Mouse (Mus musculus): Measurements from ENCODE around the gene Numa1.
A peak's percentile ranks its signal among the peaks of the same experiment; 100 is the strongest.
"Not testable (repeated sequence)": the region's sequence is repeated elsewhere in the genome, so short reads cannot be mapped to it uniquely, and the experiment has no call there.

Numa1 gene

GRCm38 (mm10) chr7:101933751-101934240 is at the start of gene Numa1, which contains the start of gene Lrrc51:
Gene Numa1, plus strand, starts transcription at chr7:101934111.
Gene Lrrc51, minus strand, starts transcription at chr7:101933895.
- DNase-seq (ENCODE audit: low read depth, low spot score) = peak; percentile 97

- DNase-seq (ENCODE audit: low read depth, low spot score) = no peak
These were observed 49.8 kb upstream of the Numa1 start for GRCm38 (mm10) chr7:101884160-101884559.

DNA sequence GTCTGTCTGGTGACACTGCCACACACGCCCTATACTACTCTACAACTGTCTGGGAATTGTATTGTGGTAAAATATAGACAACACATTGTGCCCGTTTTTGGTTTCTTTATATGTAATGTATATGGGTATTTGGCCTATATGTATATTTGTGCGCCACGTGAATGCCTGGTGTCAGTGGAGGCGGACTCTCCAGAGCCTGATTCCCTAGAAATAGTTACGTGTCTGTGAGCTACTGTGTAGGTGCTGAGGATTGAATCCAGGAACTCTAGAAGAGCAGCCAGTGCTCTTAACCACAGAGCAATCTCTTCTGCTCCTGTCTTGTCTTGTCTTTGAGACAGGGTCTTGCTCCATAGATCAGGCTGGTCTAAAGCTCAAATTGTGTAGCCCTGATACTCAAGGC is 47.6 kb upstream of the Numa1 start:
- no peak for DNase-seq (ENCODE audit: low read depth, low spot score)

DNA sequence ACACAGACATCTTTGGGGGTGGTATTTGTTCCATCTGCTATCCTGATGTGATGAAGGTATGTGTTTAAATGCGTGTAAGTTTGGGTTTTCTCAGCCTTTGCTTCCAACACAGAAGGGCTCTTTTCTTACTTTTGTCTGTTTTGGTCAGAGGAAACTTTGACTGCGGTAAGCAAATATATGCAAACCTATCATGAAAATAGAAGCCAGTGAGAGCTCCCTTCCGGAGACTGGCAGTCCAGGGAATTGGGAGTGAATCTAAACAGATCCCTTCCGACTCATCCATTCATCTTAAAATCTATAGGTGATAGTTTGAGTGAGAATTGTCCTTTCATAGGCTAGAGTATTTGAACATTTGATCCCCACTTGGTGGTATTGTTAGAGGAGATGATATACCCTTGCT is 45.5 kb upstream of the Numa1 start:
- DNase-seq (ENCODE audit: low read depth, low spot score) = no peak

DNA sequence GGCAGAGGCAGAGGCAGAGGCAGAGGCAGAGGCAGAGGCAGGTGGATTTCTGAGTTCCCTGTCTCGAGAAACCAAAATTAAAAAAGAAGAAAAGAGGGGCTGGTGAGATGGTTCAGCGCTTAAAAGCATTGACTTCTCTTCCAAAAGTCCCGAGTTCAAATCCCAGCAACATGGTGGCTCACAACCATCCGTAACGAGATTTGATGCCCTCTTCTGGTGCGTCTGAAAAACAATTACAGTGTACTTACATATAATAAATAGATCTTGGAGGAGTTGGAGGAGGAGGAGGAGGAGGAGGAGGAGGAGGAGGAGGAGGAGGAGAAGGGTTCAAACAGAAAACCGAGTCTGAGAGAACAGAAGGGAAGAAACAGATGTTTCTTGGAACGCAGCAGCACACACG is 38.2 kb upstream of the Numa1 start:
- no peak for DNase-seq (ENCODE audit: low read depth, low spot score)

DNA sequence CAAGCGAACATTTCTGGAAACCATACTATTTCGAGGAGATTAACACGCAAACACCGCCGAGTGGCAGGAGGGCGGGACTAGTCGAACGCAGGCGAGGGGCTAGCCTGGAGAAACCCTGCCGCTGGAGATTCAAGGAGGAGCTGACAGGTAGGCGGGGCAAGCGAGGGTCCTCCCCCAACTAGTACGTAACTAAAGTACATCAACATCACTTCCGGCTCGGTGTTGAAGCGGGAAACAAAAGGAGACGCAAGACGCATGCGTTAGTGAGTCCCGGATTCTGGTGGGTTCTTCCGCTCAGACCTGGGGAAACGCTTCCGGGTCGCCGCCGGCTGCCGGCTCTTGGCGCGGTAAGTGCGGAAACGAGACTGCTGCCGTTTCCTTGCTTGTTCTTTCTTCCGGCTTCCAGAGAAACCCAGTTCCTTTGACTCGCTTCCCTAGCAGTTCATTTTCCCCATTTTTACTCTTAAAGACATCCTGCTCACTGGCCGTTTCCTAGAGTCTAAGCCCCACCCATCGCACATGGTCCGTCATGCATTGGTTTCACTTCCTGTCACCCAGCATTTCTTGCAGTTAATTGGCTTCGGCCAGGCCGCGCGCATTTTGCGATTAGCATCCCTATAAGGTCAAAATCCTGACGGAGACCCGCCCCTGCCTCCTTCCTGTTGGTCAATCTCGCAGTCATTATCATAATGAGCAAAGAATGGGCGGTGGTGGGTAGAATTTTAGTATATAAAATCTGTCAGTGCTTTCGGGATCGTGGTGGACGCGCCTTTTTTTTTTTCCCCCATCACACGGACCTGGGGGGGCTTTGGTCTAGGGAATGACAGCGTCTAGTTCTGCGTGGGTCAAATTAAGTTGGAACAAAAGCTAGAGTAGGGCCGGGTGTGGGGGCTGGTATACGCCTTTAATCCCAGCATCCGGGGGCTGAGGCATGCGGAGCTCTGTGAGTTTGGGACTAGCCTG is 37.5 kb upstream of the Numa1 start:
- DNase-seq (ENCODE audit: low read depth, low spot score) = peak; percentile 99

DNA sequence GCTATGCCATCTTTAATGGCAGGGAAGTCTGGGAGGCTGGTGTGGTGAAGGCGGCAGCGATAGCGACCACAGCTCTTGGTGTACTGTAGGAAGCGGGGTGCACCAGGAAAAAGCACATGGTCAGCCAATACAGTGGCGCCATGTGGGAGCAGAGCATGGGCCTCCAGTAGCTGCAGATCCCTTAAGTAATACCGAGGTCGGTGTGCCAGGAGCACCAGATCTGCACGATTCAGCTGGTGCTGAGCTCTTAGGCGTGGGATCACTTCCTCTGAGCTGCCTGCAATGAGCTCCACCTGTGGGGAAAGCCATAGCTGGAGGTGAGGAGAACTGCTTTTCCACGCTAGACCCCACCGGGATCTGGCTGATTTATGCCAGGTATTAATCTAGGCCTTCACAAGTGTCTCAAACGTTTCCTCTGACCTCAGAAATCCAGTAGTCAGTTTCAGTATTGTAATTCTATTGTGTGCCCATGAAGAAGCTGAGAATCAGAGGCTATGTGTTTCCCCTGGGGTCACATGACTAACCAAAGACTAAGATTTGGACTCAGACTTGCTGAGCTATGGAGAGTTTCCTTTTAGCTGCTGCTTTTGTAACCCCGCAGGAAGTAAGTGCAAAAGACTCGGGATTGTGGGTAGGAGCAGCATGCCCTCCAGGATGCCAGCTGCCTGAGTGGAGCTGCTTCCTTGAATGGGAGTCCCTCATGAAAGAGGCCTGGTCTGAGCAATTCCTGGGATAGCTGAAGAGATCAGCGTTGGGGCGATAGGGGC is 33.4 kb upstream of the Numa1 start:
- DNase-seq (ENCODE audit: low read depth, low spot score) = no peak

DNA sequence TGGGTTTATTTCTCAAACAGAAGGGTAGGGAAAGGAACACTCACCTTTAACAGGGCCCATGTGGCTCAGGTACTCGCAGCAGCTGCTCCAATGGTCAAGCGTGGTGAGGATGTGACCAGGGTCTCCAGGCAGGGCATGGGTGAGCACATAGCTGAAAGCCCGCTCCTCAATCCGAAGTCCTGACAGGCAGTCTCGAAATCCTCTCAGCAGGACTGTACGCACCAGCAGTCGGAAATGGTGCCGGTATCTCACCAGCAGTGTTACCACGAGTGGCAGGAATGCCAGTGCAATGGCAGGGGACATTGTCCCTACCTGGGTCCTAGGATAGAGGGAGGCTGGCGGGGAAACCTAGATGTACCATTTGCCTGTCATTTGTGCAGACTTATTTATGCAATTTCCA is 31.9 kb upstream of the Numa1 start:
- no peak for DNase-seq (ENCODE audit: low read depth, low spot score)

GRCm38 (mm10) chr7:101902846-101903245 is 31.1 kb upstream of the Numa1 start:
- no peak for DNase-seq (ENCODE audit: low read depth, low spot score)

GRCm38 (mm10) chr7:101905561-101906286 is 28.2 kb upstream of the Numa1 start, which contains the start of gene Lamtor1:
Gene Lamtor1, plus strand, starts transcription at chr7:101905904.
- DNase-seq (ENCODE audit: low read depth, low spot score) = peak; percentile 98

DNA sequence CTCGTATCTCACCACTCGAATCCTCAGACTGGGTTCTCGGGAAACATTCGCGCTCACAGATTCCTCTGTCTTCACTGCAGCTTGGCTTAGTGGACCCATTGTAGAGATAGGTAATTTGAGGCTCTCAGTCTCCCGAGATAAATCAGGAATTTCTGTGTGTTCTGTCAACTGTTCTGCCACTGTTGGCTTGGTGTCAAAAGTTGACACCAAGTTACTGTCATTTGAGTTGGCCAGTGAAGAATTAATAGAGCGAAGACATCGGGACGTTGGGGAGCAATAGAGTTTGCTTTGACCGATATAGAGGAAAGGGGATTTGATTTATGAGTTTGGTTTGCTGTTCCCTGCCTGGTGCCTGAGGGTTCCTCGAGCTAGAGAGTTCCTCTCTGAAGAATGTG is 27.6 kb upstream of the Numa1 start, which contains the start of gene Tomt:
Tomt (minus strand) TSS at position 73 of the 395 bp plus-strand sequence.
- no peak for DNase-seq (ENCODE audit: low read depth, low spot score)

- no peak for DNase-seq (ENCODE audit: low read depth, low spot score)
These were observed 27.2 kb upstream of the Numa1 start for GRCm38 (mm10) chr7:101906696-101907095.

DNA sequence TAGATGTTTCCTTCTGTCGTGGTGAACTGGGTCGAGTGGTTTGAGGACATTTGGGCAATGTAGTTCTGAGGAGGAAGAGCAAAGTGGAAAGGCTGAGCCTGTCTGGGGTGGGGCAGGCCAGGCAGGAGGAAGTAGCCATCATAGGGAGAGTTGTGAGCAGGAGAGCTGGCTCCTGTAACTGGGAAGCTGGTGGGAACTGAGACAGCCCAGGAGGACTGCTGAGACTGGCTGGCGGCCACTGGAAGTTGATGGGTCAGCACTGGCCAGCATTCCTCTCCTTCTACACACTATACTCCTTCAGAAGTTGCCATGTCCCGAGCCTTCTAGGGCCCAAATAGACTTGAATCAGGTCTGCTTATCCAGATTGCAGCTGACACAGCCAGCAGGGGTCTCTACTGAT is 25.5 kb upstream of the Numa1 start:
- DNase-seq (ENCODE audit: low read depth, low spot score) = no peak

GRCm38 (mm10) chr7:101910138-101910537 is 23.8 kb upstream of the Numa1 start:
- DNase-seq (ENCODE audit: low read depth, low spot score) = no peak

DNA sequence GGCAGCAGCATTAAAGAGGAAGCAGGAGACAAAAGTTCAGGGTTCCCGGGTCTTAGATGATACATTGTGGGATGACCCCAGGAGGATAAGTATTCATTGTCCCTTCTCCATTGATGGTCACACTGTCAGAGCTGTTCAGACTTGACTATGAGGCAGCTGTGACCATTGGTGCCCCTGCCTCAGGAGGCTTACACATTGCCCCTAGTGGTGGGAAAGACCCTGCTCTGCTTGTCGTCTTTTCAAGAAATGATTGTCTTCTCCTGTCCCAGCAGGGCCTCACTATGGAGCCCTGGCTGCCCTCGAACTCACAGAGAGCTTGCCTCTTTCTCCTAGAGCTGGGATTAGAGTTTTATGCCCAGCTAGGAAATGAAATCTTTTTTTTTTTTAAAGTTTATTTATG is 21.9 kb upstream of the Numa1 start:
- no peak for DNase-seq (ENCODE audit: low read depth, low spot score)

DNA sequence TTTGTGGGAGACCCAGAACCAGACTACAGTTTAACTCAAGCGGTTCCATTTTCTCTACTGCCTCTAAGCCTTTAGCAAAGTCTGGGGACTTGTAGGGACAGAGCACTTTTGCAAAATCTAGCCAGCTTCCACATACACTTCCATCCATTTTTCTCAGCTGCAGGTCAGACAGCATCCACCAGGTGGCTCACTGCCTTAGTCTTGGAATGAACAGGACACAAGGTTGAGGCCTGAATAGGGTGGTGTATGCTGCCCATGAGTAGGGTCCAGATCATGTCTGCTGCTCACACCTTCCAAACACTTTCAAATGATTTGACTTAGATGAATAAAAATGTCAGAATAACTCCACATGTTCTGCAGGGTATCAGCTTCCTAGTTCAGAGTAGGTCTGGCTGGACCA is 15.8 kb upstream of the Numa1 start:
- peak; percentile 56 for DNase-seq (ENCODE audit: low read depth, low spot score)

- not testable (repeated sequence) for DNase-seq (ENCODE audit: low read depth, low spot score)
These were observed 8.0 kb upstream of the Numa1 start for GRCm38 (mm10) chr7:101925892-101926291.

GRCm38 (mm10) chr7:101928093-101928492 is 5.8 kb upstream of the Numa1 start:
- no peak for DNase-seq (ENCODE audit: low read depth, low spot score)

DNA sequence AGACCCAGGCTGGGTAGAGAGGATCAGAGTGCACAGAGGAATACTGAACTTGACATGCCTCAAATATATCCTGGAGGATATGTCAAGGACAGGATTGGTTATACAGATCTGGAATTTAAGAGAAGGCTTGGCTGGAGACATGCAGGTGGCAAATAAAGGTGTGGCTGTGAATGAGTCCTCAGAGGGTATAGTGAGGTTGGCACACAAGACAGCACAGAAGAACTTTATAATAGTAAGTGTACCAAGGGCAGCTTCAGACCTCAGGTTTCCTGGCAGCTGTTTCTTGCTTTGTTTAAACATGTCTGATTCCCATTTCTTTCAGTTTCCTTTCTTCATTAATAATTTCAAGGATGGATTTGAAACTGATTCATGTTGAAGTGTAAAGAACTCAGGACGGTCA is 1.4 kb upstream of the Numa1 start:
- no peak for DNase-seq (ENCODE audit: low read depth, low spot score)

DNA sequence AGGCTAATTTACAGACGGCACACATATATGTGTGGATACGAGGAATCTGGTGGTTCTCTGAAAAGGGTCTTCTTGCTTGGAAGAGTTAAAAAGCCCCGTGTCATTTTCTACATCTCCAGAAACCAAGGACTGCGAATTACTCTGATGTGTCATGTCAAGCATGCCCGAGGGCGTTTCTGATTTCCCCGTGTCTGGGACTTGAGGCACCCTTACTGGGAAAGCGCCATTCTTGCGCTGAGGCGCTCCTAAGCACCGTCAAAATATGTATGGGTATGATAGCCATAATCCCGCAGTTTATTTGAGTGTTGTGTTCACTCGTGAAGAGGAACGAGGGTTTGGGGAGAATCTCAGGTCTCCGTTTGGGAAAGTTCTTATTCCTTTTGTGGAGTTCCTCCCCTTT is 611 bp upstream of the Numa1 start:
- no peak for DNase-seq (ENCODE audit: low read depth, low spot score)

- no peak for DNase-seq (ENCODE audit: low read depth, low spot score)
These were observed 2.0 kb downstream of the Numa1 start for GRCm38 (mm10) chr7:101935957-101936356.

- DNase-seq (ENCODE audit: low read depth, low spot score) = no peak
These were observed 3.1 kb downstream of the Numa1 start for GRCm38 (mm10) chr7:101936996-101937395.

Measured in CD4-positive helper T cell, adult 2 months (primary cell).